Mouse (Mus musculus) cortical plate, adult 2 months (tissue): ENCODE measurements around the gene Cavin4. TPM values are rescaled to one million over a fixed set of nuclear protein-coding genes. Genes with fewer than 3 reads are reported as not detected.
"Not testable (repeated sequence)": the region's sequence is repeated elsewhere in the genome, so short reads cannot be mapped to it uniquely, and the experiment has no call there.

Experiments
- H3K27ac ChIP-seq: fragments of 200-500 bp; 2 replicates; pipeline ENCODE4 v1.5.1; 2012; ENCODE audit warnings: low read length, control low read depth, inconsistent platforms; ENCODE audit not compliant: insufficient read depth
- H3K4me1 ChIP-seq: fragments of 200-500 bp; 2 replicates; pipeline ENCODE4 v1.6.1; 2011; ENCODE audit warnings: low read length; ENCODE audit not compliant: control insufficient read depth, insufficient read depth
- H3K4me3 ChIP-seq: fragments of 200-500 bp; 2 replicates; pipeline ENCODE4 v1.5.1; 2011; ENCODE audit warnings: mild to moderate bottlenecking, low read length, control low read depth; ENCODE audit not compliant: insufficient read depth
- CTCF ChIP-seq: fragments of 200-500 bp; IDR thresholded peaks from 2 replicates; pipeline ENCODE4 v1.5.1; 2011; ENCODE audit warnings: mild to moderate bottlenecking, control low read depth, low read length; ENCODE audit not compliant: insufficient read depth; ENCODE audit errors: extremely low read depth
- POLR2A ChIP-seq: fragments of 200-500 bp; IDR thresholded peaks from 2 replicates; pipeline ENCODE4 v1.6.1; 2011; ENCODE audit warnings: mild to moderate bottlenecking, low read length, control low read depth; ENCODE audit not compliant: insufficient read depth; ENCODE audit errors: extremely low read depth
- polyA plus RNA-seq: library from polyadenylated mRNA; depleted of rRNA; stranded (reverse); fragments of >200 nt; gene quantifications from 2 replicates; pipeline ENCODE4 v1.2.3, GENCODE M21; 2012

Cavin4 gene
- polyA plus RNA-seq, 1 experiment, result 0.90 TPM

DNA sequence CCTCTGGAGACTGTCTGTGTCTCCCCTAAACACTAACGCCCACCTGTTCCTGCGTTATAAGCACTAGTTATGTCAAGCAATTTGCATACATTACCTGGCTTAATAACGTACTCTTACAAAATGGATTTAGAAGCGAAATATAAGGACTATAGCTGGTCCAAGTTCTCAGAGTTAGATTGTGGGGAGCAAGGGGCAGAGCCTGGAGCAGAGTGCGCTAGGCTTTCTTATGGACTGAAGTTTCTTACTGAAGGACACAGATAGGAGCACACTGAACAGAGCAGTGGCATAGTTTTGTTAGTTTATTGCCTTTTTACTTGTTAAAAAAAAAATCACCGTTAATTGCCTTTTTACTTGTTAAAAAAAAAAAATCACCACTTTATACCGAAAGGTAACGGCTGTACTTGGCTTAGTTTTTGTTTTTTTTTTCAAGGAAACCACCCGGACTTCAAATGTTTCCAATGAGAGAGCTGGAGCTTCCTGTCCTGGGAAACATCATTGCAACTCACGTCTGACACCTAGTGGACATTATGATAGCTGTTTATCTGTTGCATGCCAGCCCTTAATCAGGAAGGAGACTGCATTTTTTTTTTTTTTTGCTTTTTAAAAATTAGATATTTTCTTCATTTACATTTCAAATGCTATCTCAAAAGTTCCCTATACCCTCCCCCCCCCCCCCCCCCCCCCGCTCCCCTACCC is 17.5 kb downstream of the Cavin4 start:
- Histone ChIP-seq H3K4me1 (no peaks in the 10 kb centered on the region; the same call in 1 of the 2 replicates), H3K27ac (no peak overlapping the region), H3K4me3 (no peak overlapping the region)
- TF ChIP-seq POLR2A (no peak), CTCF (peak; percentile 76)

GRCm38 (mm10) chr4:48683126-48683525 is 19.8 kb downstream of the Cavin4 start:
- H3K27ac ChIP-seq, result peak overlapping the region; percentile 96
- peak overlapping the region; percentile 41 for H3K4me3 ChIP-seq
- peaks cover under 1% of the 10 kb centered on the region for H3K4me1 ChIP-seq
- TF ChIP-seq CTCF, result no peak
- no peak for TF ChIP-seq POLR2A

DNA sequence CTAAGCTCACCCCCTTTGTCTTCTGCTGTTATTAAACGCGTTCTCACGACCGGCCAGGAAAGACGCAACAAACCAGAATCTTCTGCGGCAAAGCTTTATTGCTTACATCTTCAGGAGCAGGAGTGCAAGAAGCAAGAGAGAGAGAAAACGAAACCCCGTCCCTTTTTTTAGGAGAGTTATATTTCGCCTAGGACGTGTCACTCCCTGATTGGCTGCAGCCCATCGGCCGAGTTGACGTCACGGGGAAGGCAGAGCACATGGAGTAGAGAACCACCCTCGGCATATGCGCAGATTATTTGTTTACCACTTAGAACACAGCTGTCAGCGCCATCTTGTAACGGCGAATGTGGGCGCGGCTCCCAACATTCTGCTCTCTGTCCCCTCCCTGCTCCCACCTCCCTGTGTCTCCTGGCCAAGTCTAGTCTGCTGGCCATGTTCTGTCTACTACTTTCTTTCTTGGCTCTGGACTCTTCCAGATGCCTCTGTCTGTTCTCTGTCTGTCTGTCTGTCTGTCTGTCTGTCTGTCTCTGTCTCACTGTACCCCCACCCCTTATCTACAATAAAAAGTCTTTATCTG is 20.4 kb downstream of the Cavin4 start:
- peak overlapping the region; percentile 41 for H3K4me3 ChIP-seq
- peak overlapping the region; percentile 96 for H3K27ac ChIP-seq
- not testable (repeated sequence) for H3K4me1 ChIP-seq

- TF ChIP-seq CTCF (no peak), POLR2A (no peak)
- peaks cover 4% of the 10 kb centered on the region for H3K4me1 ChIP-seq
- H3K27ac ChIP-seq, result no peak overlapping the region
- no peak overlapping the region for H3K4me3 ChIP-seq
Observed at GRCm38 (mm10) chr4:48684593-48685187, 21.4 kb downstream of the Cavin4 start.

DNA sequence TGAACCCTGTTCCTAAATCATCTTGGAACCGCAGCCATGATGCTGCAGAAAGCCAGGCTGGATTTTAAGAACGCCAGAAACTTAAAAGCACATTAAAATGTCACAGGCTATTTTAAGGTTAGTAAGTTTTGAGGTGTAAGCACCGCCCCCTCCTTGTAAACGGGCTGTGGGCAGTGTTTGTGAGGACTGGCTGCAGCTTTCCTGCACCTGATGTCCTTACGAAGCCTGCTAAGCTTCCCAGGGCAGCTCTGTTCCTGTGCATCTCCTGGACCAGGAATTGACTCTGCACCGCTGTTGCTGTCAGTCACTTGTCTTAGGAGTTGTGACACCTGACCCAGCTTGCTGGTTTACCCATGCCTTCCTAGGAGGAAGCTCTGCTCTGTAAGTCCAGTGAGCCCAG is 24.8 kb downstream of the Cavin4 start:
- H3K4me3 ChIP-seq, result no peak overlapping the region
- TF ChIP-seq POLR2A (no peak), CTCF (no peak)
- no peak overlapping the region for H3K27ac ChIP-seq
- peaks cover 4% of the 10 kb centered on the region for H3K4me1 ChIP-seq

DNA sequence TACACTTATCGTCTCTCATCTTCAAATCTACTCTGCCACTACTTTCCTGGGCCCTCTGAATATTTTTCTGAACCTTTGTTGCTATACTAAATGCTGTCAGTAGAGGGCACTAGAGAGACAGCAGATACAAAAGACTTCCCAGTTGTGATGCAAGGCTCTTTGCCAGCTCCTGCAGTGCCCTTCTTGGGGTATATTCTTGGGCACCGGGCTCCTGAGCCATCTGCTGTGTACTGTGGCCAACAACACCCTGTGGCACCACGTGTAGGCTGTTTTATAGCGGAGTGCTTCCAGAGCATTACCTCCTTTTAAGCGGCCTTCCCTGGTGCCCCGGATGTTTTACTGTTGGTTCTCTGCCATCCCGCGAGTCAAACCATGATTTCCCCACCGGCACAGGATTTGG is 27.3 kb downstream of the Cavin4 start:
- TF ChIP-seq POLR2A, result no peak
- peak; percentile 46 for TF ChIP-seq CTCF
- H3K4me1 ChIP-seq, result peaks cover 4% of the 10 kb centered on the region
- no peak overlapping the region for H3K4me3 ChIP-seq
- H3K27ac ChIP-seq, result no peak overlapping the region

GRCm38 (mm10) chr4:48691793-48692437 is 28.6 kb downstream of the Cavin4 start:
- TF ChIP-seq CTCF, result peak; percentile 91
- no peak for TF ChIP-seq POLR2A
- Histone ChIP-seq H3K4me1 (peaks cover 4% of the 10 kb centered on the region), H3K4me3 (no peak overlapping the region), H3K27ac (no peak overlapping the region)

DNA sequence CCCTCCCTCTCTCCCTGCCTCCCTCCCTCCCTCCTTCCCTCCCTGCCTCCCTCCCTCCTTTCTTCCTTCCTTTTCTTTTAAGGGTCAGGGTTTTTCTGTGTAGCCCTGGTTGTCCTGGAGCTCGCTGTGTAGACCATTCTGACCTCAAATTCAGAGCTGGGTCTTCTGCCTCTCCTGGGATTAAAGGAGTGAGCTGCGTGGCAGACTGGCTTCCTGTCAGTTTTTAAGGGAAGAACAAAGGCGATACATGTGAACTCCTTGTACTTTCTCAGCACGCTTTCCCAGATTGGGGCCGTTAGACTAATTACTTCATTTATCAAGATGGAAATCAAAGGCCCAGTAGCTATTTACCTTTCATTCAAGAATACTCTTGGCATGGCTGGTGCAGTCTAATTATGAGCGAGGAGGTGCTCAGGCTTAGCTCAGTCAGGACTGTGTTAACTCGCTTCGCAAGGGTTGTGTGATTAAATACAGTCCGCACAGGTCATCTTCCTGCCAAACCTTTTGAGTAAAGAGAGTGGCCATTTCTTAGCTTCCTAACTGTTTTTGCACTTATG is 29.5 kb downstream of the Cavin4 start:
- TF ChIP-seq POLR2A (no peak), CTCF (no peak)
- H3K4me3 ChIP-seq, result no peak overlapping the region
- no peak overlapping the region for H3K27ac ChIP-seq
- H3K4me1 ChIP-seq, result peaks cover 4% of the 10 kb centered on the region

DNA sequence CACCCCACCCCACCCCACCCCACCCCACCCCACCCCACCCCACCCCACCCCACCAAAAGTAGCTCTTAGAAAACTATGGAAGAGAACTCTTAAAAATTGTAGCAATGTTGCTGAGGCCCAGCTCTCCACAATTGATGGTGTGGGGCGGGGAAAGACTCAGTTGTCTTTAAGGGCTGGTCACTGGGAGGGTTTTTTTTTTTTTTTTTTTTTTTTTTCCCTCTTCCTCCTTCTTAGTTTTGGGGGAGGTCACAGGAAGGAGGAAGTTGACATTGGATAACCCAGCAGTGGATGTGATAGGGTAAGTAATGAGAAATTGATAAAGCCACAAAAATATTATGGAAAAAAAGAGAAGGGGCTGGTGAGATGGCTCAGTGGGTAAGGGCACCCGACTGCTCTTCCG is 33.4 kb downstream of the Cavin4 start:
- Histone ChIP-seq H3K4me1 (no peaks in the 10 kb centered on the region), H3K4me3 (no peak overlapping the region)
- TF ChIP-seq POLR2A, result no peak
- TF ChIP-seq CTCF, result no peak

More for the DNA sequence above, 33.4 kb downstream of the Cavin4 start:
- no peak overlapping the region for H3K27ac ChIP-seq
